Mouse (Mus musculus): ENCODE measurements around the gene Exog. TPM values are rescaled to one million over a fixed set of nuclear protein-coding genes. Genes with fewer than 3 reads are reported as not detected.

Gene Exog
- 15.3 and 17.5 TPM in 2 replicates for polyA plus RNA-seq (2015; fragmentation: Nextera tagmentation; extraction: Ambion mirVana)

GRCm38 (mm10) chr9:119444738-119445429 is at the start of gene Exog:
Gene Exog (plus strand): TSS chr9:119444943.
- no peaks in the 10 kb centered on the region for H3K9me3 ChIP-seq (ENCODE audit: control insufficient read depth, low read length)
- H3K4me3 ChIP-seq (ENCODE audit: low read length): peak within 1 kb of the TSS; percentile 82
- peak within 1 kb of the TSS; percentile 93 for H3K9ac ChIP-seq (ENCODE audit: low read depth, low read length)
- H3K27ac ChIP-seq (ENCODE audit: low read length): peak within 1 kb of the TSS; percentile 80
- peak; percentile 92 for ATAC-seq
- peak within 1 kb of the TSS; percentile 79 for H3K4me2 ChIP-seq (ENCODE audit: low read depth, low read length)
- H3K27me3 ChIP-seq (replicated peaks; ENCODE audit: control insufficient read depth, insufficient read depth, low read length): no peaks in the 10 kb centered on the region
- peaks cover 4% of the 10 kb centered on the region; the same call in 1 of the 2 replicates for H3K4me1 ChIP-seq (ENCODE audit: control insufficient read depth, insufficient read depth, low read length)
- WGBS: under 1% methylated on average over 52 of the region's 52 CpGs
- H3K36me3 ChIP-seq (ENCODE audit: control insufficient read depth, insufficient read depth, low read length): peaks cover 6% of the 10 kb centered on the region

DNA sequence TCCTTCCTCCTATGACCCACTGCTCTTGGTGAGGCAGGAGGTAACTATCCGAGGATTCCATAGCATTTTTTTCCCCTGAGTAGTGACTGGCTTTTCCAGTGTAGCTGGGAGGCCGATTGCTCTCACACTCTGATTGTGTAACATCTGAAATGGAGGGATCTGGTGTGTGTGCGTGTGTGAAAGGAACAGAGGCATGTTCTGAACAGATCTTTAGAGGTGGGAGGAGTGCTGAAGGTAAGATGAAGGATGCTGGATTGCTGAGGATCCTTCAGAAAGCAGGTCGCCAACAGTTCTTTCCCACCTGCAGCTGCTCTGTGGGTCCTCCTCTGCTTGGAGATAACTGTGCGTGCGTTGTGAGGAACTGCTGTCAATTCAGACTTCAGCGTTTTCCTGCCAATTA is 43.4 kb upstream of the Exog start:
- Histone ChIP-seq H3K27ac (ENCODE audit: low read length) (peak overlapping the region; percentile 72), H3K4me3 (ENCODE audit: low read length) (peak overlapping the region; percentile 77), H3K4me2 (ENCODE audit: low read depth, low read length) (peak overlapping the region; percentile 98), H3K36me3 (ENCODE audit: control insufficient read depth, insufficient read depth, low read length) (no peaks in the 10 kb centered on the region), H3K9ac (ENCODE audit: low read depth, low read length) (peak overlapping the region; percentile 67), H3K4me1 (ENCODE audit: control insufficient read depth, insufficient read depth, low read length) (peaks cover 14% of the 10 kb centered on the region), H3K27me3 (replicated peaks; ENCODE audit: control insufficient read depth, insufficient read depth, low read length) (no peaks in the 10 kb centered on the region), H3K9me3 (ENCODE audit: control insufficient read depth, low read length) (no peaks in the 10 kb centered on the region)
- ATAC-seq: peak; percentile 32
- 2% methylated on average over 7 of the region's 7 CpGs for WGBS

DNA sequence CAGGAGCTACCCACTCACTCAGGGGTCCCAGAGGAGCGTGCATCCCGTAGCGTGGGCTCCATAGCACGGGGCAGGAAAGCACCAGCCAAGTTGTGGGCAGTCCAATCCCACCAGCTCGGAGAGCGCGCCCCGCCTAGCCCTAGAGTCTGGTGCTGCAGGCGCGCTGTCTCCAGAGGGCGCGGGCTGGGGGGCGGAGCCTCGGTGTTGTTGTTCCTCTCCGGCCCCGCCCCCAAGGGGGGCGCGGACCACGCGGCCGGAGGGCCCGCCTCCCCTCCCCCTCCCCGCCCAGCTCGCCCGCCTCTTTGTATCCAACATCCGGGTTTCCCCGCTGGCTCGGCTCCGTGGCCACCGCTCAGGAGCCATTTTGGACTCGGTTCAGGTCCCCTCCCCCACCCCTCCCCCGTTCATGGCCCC is 42.9 kb upstream of the Exog start, which contains the start of gene Acvr2b:
Gene Acvr2b, plus strand, starts transcription at position 318 of the 414 bp plus-strand sequence.
- H3K4me2 ChIP-seq (ENCODE audit: low read depth, low read length): peak within 1 kb of the TSS; percentile 98
- peaks cover 14% of the 10 kb centered on the region for H3K4me1 ChIP-seq (ENCODE audit: control insufficient read depth, insufficient read depth, low read length)
- H3K9ac ChIP-seq (ENCODE audit: low read depth, low read length): peak within 1 kb of the TSS; percentile 93
- H3K27ac ChIP-seq (ENCODE audit: low read length): peak within 1 kb of the TSS; percentile 93
- WGBS: under 1% methylated on average over 28 of the region's 32 CpGs
- no peaks in the 10 kb centered on the region for H3K27me3 ChIP-seq (replicated peaks; ENCODE audit: control insufficient read depth, insufficient read depth, low read length)
- no peaks in the 10 kb centered on the region for H3K9me3 ChIP-seq (ENCODE audit: control insufficient read depth, low read length)
- no peaks in the 10 kb centered on the region for H3K36me3 ChIP-seq (ENCODE audit: control insufficient read depth, insufficient read depth, low read length)
- ATAC-seq: peak; percentile 95
- peak within 1 kb of the TSS; percentile 77 for H3K4me3 ChIP-seq (ENCODE audit: low read length)

GRCm38 (mm10) chr9:119402253-119403235 is 42.2 kb upstream of the Exog start:
- H3K36me3 ChIP-seq (ENCODE audit: control insufficient read depth, insufficient read depth, low read length): no peaks in the 10 kb centered on the region
- under 1% methylated on average over 124 of the region's 127 CpGs for WGBS
- peak overlapping the region; percentile 77 for H3K4me3 ChIP-seq (ENCODE audit: low read length)
- 0 out of 2 replicates have a peak, but pooled peaks have one; percentile 9 for ATAC-seq
- peak overlapping the region; percentile 93 for H3K27ac ChIP-seq (ENCODE audit: low read length)
- peaks cover 14% of the 10 kb centered on the region for H3K4me1 ChIP-seq (ENCODE audit: control insufficient read depth, insufficient read depth, low read length)
- H3K9me3 ChIP-seq (ENCODE audit: control insufficient read depth, low read length): no peaks in the 10 kb centered on the region
- H3K27me3 ChIP-seq (replicated peaks; ENCODE audit: control insufficient read depth, insufficient read depth, low read length): no peaks in the 10 kb centered on the region
- H3K9ac ChIP-seq (ENCODE audit: low read depth, low read length): peak overlapping the region; percentile 93
- H3K4me2 ChIP-seq (ENCODE audit: low read depth, low read length): peak overlapping the region; percentile 98

DNA sequence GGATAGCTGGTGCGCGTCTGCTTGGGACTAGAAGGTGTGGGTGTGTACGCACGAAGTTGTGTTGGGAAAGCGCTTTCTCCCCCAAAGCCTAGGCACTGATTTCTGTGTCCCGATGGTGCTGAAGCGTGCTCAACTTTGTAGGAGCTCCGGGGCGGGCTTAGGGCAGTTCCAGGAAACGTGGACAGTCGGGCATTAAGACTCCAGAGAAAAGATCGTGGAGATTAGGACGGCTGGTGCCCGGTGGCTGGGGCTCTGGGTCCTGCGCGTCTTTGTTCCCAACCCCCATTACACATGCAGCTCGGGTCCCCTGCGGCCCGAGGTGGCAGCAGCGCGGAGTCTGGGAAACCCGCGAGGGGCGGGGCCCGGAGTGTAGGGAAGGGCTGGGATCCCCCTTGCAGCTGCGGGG is 41.5 kb upstream of the Exog start:
- H3K27ac ChIP-seq (ENCODE audit: low read length): peak overlapping the region; percentile 93; the same call in 1 of the 2 replicates
- WGBS: 0% methylated on average over 26 of the region's 26 CpGs
- peak; percentile 16; the same call in 1 of the 2 replicates for ATAC-seq
- peaks cover 14% of the 10 kb centered on the region for H3K4me1 ChIP-seq (ENCODE audit: control insufficient read depth, insufficient read depth, low read length)
- H3K27me3 ChIP-seq (replicated peaks; ENCODE audit: control insufficient read depth, insufficient read depth, low read length): no peaks in the 10 kb centered on the region
- H3K4me2 ChIP-seq (ENCODE audit: low read depth, low read length): peak overlapping the region; percentile 98
- no peaks in the 10 kb centered on the region for H3K36me3 ChIP-seq (ENCODE audit: control insufficient read depth, insufficient read depth, low read length)
- no peaks in the 10 kb centered on the region for H3K9me3 ChIP-seq (ENCODE audit: control insufficient read depth, low read length)
- peak overlapping the region; percentile 93 for H3K9ac ChIP-seq (ENCODE audit: low read depth, low read length)
- peak overlapping the region; percentile 77 for H3K4me3 ChIP-seq (ENCODE audit: low read length)

- peak overlapping the region; percentile 77; the same call in 1 of the 2 replicates for H3K4me3 ChIP-seq (ENCODE audit: low read length)
- H3K27ac ChIP-seq (ENCODE audit: low read length): no peak overlapping the region
- H3K4me2 ChIP-seq (ENCODE audit: low read depth, low read length): peak overlapping the region; percentile 98; the same call in 1 of the 2 replicates
- H3K27me3 ChIP-seq (replicated peaks; ENCODE audit: control insufficient read depth, insufficient read depth, low read length): no peaks in the 10 kb centered on the region
- H3K9ac ChIP-seq (ENCODE audit: low read depth, low read length): no peak overlapping the region; the same call in 1 of the 2 replicates
- H3K36me3 ChIP-seq (ENCODE audit: control insufficient read depth, insufficient read depth, low read length): no peaks in the 10 kb centered on the region
- no peaks in the 10 kb centered on the region for H3K9me3 ChIP-seq (ENCODE audit: control insufficient read depth, low read length)
- WGBS: 74% methylated on average over 5 of the region's 5 CpGs
- H3K4me1 ChIP-seq (ENCODE audit: control insufficient read depth, insufficient read depth, low read length): peaks cover 18% of the 10 kb centered on the region
- ATAC-seq: no peak
These were observed 40.7 kb upstream of the Exog start for GRCm38 (mm10) chr9:119404090-119404489.

DNA sequence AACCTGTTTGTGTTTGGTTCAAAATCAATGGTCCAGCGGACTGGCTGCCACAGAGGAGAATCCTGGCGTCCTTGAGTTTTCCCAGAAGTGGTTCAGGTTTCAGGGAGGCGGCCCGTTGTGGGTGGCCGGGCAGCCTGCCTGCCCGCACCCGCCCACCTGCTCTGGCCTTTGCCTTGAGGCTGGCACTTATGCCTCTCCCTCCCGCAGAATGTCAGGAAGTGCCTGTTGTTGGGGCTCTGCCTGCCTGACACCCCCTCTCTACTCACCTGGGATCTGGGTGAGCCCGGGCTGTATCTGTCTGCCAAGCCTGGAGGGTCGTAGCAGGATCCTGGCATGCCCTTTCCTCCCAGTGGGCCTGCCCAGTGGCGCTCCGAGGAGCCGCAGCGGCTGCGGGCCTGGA is 36.9 kb upstream of the Exog start:
- no peak overlapping the region for H3K27ac ChIP-seq (ENCODE audit: low read length)
- H3K36me3 ChIP-seq (ENCODE audit: control insufficient read depth, insufficient read depth, low read length): no peaks in the 10 kb centered on the region
- no peaks in the 10 kb centered on the region for H3K27me3 ChIP-seq (replicated peaks; ENCODE audit: control insufficient read depth, insufficient read depth, low read length)
- H3K4me1 ChIP-seq (ENCODE audit: control insufficient read depth, insufficient read depth, low read length): peaks cover 14% of the 10 kb centered on the region
- no peak overlapping the region for H3K4me3 ChIP-seq (ENCODE audit: low read length)
- H3K9me3 ChIP-seq (ENCODE audit: control insufficient read depth, low read length): peaks cover 4% of the 10 kb centered on the region; the same call in 1 of the 2 replicates
- no peak overlapping the region for H3K9ac ChIP-seq (ENCODE audit: low read depth, low read length)
- no peak overlapping the region for H3K4me2 ChIP-seq (ENCODE audit: low read depth, low read length)
- ATAC-seq: no peak
- WGBS: 61% methylated on average over 15 of the region's 15 CpGs

DNA sequence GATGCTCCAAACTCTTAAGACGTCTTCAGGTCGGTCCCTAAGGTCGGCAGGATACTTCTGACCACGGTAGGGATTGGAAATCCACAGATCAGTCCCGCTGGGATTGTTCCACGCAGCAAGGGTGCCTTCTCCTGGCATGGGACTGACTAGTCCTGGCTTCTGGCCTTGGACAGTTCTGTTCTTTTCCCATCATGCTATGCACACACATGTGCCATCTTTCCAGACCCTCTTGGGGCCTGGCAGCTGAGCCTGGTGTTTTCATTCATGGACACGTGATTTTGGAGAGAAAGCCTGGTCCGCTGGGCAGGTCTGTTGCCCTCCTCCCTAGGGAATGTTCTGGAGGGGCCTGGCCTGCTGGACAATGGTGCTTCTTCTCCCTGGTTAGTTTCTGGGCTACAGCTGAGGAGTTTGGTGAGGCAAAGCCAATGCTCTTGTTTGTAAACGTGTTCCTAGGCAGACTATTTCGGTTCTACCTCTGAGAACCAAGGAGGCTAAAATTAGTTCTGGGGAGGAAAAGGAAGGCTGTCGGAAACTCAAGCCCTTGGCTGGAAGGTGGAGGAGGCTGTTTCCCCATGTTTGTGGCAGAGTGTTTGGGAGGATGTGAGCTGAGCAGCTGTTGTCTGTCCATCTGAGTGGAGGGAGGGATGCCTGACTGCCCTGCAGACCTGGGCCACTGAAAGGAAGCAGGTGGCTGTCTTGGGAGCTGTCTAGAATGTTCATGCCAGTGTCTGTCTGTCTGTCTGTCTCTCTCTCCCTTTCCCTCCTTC is 35.7 kb upstream of the Exog start:
- 69% methylated on average over 11 of the region's 11 CpGs for WGBS
- H3K4me3 ChIP-seq (ENCODE audit: low read length): no peak overlapping the region
- H3K27me3 ChIP-seq (replicated peaks; ENCODE audit: control insufficient read depth, insufficient read depth, low read length): no peaks in the 10 kb centered on the region
- peak overlapping the region; percentile 50 for H3K27ac ChIP-seq (ENCODE audit: low read length)
- no peak overlapping the region for H3K4me2 ChIP-seq (ENCODE audit: low read depth, low read length)
- no peak for ATAC-seq
- no peak overlapping the region for H3K9ac ChIP-seq (ENCODE audit: low read depth, low read length)
- peaks cover 4% of the 10 kb centered on the region; the same call in 1 of the 2 replicates for H3K9me3 ChIP-seq (ENCODE audit: control insufficient read depth, low read length)
- no peaks in the 10 kb centered on the region for H3K36me3 ChIP-seq (ENCODE audit: control insufficient read depth, insufficient read depth, low read length)
- peaks cover 8% of the 10 kb centered on the region for H3K4me1 ChIP-seq (ENCODE audit: control insufficient read depth, insufficient read depth, low read length)
